Mouse (Mus musculus): Measurements from ENCODE around the gene Sncg.
"Not testable (repeated sequence)": the region's sequence is repeated elsewhere in the genome, so short reads cannot be mapped to it uniquely, and the experiment has no call there.

The Sncg gene

DNA sequence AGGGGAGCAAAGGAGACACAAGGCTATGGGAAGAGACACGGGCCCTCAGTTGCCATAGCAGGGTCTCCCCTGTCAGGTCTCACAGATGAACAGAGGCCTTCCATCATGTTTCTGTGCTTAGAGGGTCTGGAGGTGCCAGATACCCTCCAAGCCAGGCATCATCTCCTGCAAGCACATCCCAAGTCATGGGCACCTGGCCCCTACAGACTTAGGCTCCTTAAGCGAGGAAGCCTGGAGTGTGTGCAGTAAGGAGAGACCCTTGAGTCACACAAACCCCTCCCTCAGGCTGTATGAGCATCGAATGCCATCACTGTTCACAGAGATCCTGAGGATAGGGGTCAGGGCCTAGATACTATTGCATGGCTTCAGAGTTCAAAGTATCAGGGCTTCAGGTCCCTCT lies 3.7 kb downstream of the Sncg start:
- no peak for DNase-seq (ENCODE audit: low spot score)

DNA sequence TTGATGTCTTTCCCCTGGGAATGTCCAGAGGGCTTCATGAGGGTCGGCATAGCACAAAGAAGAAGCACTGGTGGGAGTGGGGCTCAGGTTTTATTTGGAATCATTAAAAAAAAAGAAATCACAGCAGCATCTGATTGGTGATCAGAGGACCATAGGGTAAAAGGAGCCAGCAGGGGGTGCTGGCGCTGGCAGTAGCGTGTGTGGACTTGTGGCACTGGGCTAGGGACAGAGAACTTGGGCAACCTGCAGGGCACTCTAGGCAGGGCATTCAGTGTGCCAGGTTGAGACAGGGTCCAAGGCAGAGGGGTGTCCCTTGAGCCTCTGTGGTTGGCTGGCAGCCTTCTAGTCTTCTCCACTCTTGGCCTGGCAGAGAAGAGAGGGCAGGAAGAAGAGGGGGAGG lies 4.4 kb downstream of the Sncg start:
- no peak for DNase-seq (ENCODE audit: low spot score)

DNA sequence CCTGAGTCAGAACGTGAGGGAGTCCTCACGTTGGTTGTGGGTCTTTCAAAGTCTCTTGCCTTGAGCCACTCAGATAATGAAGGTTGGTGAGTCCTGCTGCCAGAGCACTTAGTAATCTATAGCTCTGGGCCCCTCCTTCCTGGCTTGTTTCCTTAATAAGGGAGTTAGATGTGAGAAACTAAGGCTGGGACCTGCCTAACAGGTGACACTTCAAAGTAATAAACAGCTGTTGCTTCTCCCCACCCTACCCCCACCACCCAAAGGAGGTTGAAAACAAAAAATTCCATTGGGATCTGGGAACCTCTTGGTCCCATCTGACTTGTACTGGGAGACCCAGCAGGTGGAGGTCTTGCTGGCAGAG lies 9.5 kb downstream of the Sncg start:
- no peak for DNase-seq (ENCODE audit: low spot score)

DNA sequence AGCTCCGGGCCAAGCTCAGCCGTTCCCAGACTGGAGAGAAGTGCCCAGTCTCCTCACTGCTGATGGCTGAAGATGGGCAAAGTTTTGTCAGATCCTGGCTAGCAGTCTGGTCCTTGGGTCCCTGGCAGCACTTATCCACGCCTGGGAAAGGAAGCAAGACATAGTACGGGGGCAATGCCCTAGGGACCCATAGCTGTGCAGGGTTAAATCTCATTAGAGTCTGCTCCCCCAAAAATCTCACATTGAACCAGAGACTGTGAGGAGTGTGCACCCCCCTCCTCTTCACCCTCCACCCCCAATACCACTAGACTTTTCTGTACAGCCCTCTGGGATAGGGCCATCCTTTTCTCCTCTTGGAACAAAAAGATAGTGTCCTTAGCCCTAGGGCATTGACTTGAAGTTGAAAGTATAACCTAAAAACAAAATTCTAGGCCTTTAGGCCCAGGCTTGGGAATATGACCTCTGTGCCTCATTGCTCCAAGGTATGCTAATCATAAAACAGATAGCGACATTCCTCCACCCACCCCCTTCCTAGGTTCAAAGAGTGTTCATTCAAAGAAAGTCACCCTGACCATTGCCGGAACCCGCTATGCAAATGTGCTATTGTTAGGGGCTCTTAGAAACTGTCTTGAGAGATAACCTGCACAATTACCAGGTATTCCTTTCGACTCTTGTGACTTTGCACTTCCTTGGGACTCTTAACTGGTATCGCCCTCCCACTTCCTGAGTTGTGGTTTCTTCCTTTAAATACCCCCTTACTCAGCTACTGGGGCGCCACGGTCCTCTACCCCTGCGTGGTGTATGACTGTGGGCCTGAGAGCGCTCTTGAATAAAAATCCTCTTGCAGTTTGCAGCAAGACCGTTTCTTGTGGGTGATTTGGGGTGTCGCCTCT lies 10.1 kb downstream of the Sncg start:
- DNase-seq (ENCODE audit: low spot score) = not testable (repeated sequence)

DNA sequence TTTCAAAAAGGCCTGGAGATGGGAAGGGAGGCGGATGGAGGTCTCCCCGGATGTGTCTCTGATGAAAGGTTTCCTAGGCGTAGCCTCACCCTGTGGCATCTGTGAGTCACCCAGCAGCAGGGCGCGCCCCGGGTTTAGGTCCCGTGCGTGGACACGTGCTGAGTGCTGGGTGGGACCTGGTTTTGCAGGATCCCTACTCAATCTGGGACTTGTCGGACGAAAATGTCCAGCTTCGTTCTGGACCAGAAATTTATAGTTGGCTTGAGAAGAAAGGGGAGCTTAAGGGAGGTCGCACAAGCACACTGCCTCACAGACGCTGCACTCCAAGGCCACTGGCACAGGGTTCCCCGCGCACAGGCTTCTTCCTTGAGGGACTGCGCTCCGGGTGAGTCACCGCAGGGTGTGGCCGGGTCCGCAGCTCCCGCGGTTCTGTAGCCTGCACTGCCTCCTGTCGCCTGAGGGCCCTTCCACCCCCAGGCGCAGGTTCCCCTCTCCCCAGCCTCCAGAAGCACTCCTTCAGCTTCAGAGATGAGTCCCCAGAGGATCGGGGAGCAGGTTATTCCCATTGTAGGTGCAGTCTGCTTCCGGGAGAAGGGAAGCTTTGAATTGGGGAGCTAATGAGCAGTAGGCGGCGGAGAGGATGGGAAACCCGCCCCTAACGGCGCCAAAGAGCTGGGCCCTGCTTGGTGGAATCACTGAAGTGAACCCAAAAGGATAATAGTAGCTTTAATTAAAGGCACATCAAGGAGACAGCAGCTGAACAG lies 10.9 kb downstream of the Sncg start:
- peak; percentile 72 for DNase-seq (ENCODE audit: low spot score)

DNA sequence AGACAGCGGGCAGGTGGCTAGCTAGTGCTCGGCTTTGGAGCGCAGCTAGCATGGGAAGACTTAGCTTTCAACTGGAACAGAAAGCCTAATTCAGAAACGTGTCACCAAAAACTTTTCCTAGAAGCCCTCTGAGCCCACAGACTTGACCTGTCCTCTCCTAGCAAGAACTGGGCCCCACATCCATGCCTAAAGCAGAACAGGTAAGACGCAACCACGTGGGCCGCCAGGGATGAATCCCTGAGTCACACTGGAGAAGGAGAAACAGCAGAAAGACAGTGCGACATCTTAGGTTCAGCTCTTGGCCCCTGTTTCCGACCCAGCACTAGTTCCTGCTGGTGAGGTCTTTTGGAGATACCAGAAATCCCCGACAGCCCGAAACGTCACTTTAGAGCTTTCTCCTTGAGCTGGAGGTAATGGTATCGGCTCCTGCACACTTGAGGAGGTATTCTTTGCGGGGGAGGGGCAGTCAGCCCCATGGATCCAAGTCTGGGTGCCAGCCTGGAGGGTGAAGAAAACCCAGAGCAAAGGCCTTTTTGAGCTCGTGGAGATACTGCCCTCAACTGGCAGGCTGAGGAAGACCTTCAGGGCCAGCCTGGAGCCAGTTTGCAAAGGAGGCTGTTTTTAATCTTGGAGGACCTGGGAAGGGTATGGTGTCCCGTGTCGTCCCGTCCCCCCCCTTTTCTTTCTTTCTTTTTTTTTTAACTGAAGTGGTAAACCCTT lies 11.7 kb downstream of the Sncg start:
- DNase-seq (ENCODE audit: low spot score) = peak; percentile 58

DNA sequence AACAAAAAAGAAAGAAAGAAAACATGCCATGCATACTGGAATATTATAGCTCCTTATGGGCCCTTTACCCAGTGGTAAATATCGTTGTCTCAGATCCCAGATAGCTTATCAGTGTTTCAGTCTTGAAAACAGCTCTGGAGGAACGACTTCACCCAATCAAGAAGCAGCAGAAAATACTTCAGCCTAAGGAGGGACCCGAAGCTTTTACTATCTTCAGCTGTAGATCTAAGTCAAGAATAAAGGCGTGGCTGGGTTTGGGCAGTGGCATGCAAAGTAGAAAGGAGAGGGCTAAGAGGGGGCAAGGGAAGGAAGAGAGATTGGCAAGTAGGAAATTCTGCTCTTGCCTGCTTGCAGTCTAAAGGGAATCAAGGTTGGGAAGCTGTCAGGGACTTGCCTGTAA lies 12.5 kb downstream of the Sncg start:
- no peak for DNase-seq (ENCODE audit: low spot score)

DNA sequence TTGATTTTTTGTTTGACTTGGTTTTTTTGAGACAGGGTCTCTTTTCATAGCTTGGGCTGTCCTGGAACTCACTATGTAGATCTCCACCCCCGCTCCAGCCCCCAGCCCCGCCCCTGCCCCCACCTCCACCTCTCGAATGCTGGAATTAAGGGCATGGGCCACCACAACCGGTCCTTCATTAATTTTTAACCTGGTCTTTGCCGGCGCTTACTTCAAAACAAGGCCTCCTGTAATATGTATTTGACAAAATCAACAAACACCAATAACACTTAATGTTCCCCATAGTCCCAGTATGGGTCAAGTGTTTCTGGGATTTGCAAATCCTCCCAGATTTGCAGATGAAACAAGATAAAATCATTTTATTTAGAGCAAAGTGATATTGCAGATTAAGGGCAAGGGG lies 14.3 kb downstream of the Sncg start:
- DNase-seq (ENCODE audit: low spot score) = no peak

DNA sequence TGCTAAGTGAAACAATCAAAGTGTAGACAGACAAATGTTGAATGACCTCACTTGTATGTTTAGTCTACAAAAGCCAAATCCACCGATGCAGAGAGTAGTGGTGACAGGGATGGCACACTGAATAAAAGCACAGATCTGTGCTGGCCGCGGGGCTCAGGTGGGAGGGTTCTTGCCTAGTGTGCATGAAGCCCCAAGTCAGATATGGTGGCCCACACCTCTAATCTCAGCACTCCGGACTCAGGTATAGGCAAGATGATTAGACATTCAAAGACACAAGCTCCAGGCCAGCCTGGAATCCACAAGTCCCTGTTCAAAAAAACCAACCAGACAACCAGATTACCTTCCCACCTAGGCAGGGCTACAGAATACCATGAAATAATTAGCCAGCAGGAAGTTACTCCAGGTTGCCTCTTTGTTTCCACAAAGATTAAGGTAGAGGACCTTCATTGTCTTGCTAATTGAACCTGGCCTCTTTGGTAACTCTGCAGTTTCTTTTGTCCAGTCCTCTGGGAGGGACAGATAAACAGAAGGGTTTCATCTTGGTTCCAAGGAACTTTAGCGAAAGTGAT lies 14.8 kb downstream of the Sncg start:
- DNase-seq (ENCODE audit: low spot score) = no peak

DNA sequence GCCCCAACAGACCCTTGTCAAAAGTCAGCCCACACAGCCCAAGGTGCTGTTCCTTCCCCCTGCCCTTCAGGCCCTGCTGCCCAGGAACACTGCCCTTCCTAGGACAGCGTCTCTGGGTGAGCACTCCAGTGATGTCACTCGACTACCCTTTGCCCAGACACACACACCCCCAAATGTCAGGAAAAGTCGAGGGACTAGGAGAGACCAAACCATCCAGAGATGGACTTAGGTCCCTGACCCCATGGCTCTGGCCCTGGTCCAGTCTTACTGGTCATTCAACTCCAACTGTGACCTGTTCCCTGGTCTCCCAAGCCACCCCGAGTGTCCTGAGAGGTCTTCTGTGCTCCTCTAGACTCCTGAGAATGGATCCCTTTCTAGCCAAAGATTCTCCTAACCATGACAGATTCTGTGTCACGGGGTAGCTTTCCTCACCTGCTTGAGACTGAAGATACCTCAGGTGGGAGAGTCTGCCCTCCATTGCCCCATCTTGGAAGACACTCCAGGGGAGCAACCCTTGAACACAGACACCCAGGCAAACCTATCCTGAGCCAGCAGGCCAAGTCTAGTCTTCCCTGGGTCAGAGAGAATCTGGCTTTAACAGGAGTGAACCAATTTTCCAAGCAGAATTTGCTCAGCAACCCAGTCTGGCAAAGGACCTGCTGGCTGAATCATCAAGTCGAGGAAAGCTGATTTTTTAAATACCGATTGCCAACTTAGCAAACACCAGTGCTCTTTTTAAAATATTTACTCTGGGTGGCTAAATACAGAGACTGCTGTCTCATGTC lies 16.7 kb downstream of the Sncg start:
- no peak for DNase-seq (ENCODE audit: low spot score)

DNA sequence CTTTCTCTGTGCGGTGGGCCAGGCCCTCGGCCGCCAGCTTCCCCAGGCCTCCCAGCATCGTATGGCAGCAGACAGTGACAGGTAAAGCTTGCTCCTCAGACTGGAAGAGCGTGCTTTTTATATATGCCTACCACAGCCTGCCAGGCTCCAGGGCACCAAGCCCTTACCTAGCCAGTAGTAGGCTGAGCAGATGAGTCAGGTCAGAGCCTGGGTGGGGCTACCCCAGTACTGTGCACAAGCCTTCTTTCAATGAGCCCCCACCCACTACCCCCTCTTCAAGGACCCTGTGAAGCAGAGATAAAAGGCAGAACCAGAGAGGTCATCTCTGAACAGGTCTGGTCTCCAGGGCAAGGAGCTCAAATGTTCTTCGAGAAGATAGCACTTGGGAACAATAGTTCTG lies 19.3 kb downstream of the Sncg start, which contains the start of gene Fam25c:
TSS of gene Fam25c (minus strand) at position 133 of the 400 bp plus-strand sequence.
- no peak for DNase-seq (ENCODE audit: low spot score)

DNA sequence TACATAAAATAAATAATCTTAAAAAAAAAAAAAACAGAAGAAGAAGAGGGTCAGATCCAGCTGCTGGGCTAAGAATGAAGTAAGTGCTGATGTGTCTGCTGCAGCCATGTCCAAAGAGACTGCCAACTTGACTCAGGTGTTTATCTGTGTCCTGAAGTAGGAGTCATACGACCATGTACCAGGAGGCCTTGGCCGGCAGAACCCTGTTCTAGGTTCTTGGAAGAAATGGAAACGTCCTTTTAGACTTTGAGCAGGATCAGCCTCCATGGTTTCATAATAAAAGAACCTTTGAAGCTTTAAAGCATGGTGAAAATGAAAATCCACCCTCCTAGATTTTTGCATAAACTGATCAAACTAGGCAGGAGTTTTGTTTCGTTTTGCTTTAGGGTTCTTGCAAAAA lies 20.1 kb downstream of the Sncg start:
- DNase-seq (ENCODE audit: low spot score) = no peak

DNA sequence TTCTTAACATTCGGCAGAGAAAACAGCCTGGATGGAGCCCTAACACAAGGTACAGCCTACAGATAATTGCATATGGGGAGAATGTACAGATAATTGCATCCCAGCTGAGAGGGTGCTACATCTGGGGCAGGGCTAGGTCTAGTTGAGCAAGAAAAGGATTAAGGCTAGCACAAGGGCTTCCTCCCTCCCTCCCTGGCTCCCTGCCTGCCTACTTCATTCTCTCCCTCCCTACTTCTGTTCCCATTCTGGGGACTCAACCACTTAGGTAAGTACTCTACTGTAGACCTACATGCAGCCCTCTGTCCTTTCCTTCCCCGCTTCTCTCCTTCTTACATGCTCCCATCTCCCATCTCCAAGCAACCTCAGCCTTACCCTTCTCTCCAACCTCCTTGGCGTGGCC lies 21.3 kb downstream of the Sncg start:
- no peak for DNase-seq (ENCODE audit: low spot score)

DNA sequence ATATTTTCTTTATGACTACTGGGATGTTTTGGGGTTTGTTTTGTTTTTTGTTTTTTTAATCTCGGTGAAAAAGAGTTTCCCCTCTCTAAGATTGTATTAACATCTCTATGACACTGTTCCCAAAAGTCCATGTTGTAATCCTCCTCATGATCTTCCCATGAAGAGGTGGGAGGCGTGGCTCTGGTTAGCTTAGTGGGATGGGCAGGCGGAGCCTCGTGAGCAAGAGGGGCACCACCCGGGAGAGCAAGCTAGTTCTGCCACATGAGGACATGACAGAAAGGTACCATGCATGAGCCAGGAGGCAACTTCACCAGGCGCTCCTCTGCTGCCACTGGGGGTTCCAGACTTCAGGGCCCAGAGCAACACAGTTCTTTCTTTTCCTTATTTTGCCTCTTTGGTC lies 22.1 kb downstream of the Sncg start:
- no peak for DNase-seq (ENCODE audit: low spot score)

DNA sequence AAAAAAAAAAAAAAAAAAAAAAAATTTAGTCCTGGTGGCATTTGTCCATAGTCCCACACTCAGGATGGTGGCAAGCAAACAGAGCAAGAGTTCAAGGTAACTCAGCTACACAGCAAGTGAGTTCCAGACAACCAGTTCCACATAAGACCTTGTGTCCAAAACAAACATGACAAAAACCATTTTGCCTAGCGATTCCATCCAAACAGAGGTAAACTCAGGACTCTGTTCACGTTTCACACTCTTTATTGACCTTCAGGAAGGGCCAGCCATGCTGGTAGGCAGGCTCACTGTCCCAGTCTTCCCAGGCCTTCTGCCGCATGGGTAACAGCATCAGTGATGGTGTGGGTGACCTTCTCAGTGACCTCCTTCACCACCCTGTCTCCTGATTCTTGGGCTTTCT lies 22.9 kb downstream of the Sncg start:
- DNase-seq (ENCODE audit: low spot score) = no peak

DNA sequence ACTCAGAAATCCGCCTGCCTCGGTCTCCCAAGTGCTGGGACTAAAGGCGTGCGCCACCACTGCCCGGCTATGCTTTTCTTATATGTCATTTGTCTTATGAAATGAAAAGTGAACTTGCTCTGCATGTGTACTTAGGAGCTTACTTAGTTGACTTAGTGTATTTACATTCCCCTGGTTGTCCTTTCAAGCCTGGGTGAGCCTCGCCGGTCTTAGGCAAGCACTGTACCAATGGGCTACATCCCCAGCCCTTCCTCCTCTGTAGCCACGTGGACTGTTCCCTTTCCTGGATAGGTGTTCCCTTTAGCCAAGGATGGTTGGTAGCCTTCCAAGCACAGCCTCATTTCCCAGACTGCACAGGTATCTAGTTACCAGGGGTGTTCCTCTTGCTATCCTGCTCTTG lies 25.6 kb downstream of the Sncg start:
- DNase-seq (ENCODE audit: low spot score) = no peak

DNA sequence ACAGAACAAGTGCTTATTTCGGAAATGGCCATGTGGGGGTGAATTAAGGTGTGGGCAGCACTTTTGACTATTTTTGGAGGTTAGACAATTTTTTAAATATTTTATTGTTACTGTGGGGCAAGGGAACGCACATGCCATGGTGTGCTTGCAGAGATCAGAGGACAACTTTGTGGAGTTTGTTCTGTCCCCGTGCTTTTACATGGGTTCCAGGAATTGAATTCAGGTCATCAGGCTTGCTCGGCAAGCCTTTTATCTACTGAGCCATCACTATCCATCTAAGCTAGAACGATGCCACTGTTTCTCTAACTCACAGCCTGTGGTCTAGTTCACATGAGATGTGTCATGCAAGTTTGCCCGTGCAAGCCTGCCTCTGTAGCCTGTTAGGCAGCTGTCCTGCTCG lies 26.3 kb downstream of the Sncg start:
- no peak for DNase-seq (ENCODE audit: low spot score)

DNA sequence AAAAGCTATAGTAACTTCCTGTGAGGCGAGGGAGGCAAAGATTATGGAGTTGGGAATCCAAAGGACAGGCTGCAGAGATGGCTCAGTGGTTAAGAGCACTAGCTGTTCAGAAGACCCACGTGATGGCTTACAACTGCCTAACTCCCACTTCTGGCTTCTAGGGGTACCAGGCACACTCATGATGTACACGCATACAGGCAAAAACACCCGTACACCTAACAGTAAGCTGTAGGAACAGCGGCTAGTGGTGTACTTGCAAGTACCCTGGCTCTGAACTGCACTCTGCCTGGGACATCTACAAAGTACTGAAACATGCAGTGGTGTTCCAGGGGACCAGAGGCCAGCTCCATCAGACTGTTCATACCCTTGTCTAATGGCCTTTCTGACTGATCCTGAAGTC lies 27.5 kb downstream of the Sncg start:
- no peak for DNase-seq (ENCODE audit: low spot score)

DNA sequence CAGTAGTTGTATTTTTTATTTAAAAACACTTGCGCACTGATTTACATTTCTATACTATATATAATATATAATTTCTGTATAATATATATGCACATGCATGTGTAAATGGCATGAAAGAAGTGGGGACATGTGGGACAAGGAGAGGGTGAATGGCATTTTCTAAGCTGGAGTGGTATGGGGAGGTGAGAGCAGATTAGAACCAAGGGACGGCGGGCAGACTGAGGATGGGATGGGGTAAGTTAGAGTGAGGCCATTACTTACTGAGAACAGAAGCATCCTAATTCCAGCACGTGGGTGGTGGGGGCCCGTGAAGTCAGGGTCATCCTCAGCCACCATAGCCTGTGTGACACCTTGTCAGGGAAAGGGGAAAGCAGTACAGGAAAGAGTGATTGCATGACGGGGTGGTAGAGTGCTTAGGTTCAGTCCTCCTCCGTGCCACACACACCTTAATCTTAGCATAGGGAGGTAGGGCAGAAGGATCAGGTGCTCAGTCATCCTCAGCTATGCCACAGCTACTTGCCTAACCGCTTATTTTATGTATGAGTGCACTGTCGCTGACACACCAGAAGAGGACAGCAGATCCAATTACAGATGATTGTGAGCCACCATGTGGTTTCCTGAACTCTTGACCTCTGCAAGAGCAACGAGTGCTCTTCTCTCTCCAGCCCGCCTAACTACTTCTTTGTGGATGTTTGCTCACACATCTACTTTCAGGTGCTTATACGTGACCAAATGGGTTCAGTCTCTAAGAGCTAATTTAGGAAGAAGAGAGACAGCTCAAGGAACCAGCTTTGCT lies 28.6 kb downstream of the Sncg start:
- no peak for DNase-seq (ENCODE audit: low spot score)

DNA sequence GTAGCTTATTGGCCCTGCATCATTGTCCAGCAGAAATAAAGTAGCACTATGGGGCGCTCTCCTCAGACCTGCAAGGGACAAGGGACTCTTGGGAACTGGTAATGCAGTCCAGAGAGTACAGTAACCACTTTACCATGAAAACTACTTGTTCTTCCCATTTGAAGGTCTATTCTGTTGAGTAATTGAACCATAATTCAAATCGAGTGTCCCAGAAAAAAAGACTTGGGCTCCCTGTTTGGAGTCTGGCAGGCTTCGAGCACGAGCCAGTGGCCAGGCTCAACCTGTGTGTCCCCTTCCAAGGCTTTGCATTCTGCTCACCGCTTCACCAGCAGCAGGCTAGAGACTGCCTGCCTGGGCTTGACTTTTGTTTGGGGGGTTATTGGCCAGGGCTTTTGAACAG lies 30.2 kb downstream of the Sncg start:
- no peak for DNase-seq (ENCODE audit: low spot score)

DNA sequence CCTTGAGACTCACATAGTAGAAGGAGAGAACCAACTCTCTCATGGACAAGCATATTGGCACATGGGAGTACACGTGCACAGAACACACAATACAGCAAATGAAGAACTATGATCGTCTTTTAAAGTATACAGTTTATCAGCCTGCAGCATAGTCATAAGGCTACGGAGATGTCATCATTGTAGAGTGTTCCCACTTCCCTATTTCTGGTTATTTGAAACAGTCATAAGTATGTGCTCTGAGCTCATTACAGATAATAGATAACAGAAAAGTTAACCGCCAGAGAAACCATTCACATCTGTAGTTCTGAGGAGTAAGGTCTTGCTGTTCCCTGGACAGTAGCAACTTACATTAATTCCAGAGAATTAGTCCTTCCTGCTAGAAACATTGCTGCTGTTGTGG lies 31.5 kb downstream of the Sncg start:
- DNase-seq (ENCODE audit: low spot score) = no peak

Data from T-cell, adult 2 months (primary cell).